Mouse (Mus musculus) neural tube, embryonic 15.5 days (tissue): ENCODE measurements around the gene Anpep. TPM values are rescaled to one million over a fixed set of nuclear protein-coding genes. Genes with fewer than 3 reads are reported as not detected.
A peak's percentile ranks its signal among the peaks of the same experiment; 100 is the strongest.

ENCODE experiments used
- ATAC-seq: fragments of 200-750 bp; cut with Nextera tagmentation; 2 replicates; pipeline ENCODE4 v1.8.0; 2017; ENCODE audit warnings: mild to moderate bottlenecking, moderate TSS enrichment, moderate library complexity; ENCODE audit not compliant: low FRiP score
- H3K27ac ChIP-seq: fragments of 300-500 bp; sonication (generic); replicated peaks from 2 replicates; pipeline ENCODE4 v1.5.1; 2015; ENCODE audit warnings: mild to moderate bottlenecking, inconsistent platforms
- H3K27me3 ChIP-seq: fragments of 300-500 bp; sonication (generic); replicated peaks from 2 replicates; pipeline ENCODE4 v1.6.1; 2015; ENCODE audit warnings: inconsistent platforms
- H3K36me3 ChIP-seq: fragments of 300-500 bp; sonication (generic); 2 replicates; pipeline ENCODE4 v1.6.1; 2015; ENCODE audit warnings: inconsistent platforms
- H3K4me1 ChIP-seq: fragments of 300-500 bp; sonication (generic); 2 replicates; pipeline ENCODE4 v1.6.1; 2015; ENCODE audit warnings: inconsistent platforms
- H3K4me2 ChIP-seq: fragments of 300-500 bp; sonication (generic); 2 replicates; pipeline ENCODE4 v1.6.1; 2015; ENCODE audit warnings: inconsistent platforms, mild to moderate bottlenecking, moderate library complexity
- H3K4me3 ChIP-seq: fragments of 300-500 bp; sonication (generic); replicated peaks from 2 replicates; pipeline ENCODE4 v1.5.1; 2015; ENCODE audit warnings: mild to moderate bottlenecking, inconsistent platforms
- H3K9ac ChIP-seq: fragments of 300-500 bp; sonication (generic); replicated peaks from 2 replicates; pipeline ENCODE4 v1.6.1; 2015; ENCODE audit warnings: mild to moderate bottlenecking, inconsistent platforms
- H3K9me3 ChIP-seq: fragments of 300-500 bp; sonication (generic); replicated peaks from 2 replicates; pipeline ENCODE4 v1.6.1; 2016; ENCODE audit warnings: inconsistent platforms
- WGBS: fragments of 180-500 bp; shearing (Covaris S2); methylation state at CpG from one replicate; pipeline ENCODE4 v1.1.7; 2015; ENCODE audit warnings: mixed read lengths; 5-methylcytosine and 5-hydroxymethylcytosine counted together
- polyA plus RNA-seq: library from polyadenylated mRNA; unstranded; fragments of >200 nt; fragmentation: Nextera tagmentation; extraction: Ambion mirVana; gene quantifications from 2 replicates; pipeline ENCODE4 v1.2.1, GENCODE M21; 2015

Anpep gene
- polyA plus RNA-seq, 1 experiment from 2014 or later: 6.2 TPM

- no peak overlapping the region for H3K4me2 ChIP-seq
- H3K9me3 ChIP-seq: no peaks in the 10 kb centered on the region
- no peaks in the 10 kb centered on the region for H3K4me1 ChIP-seq
- no peak for ATAC-seq
- H3K27ac ChIP-seq: no peak overlapping the region
- WGBS: 89% methylated on average over 8 of the region's 8 CpGs
- H3K36me3 ChIP-seq: no peaks in the 10 kb centered on the region
- no peaks in the 10 kb centered on the region for H3K27me3 ChIP-seq
- H3K4me3 ChIP-seq: no peak overlapping the region
- no peak overlapping the region for H3K9ac ChIP-seq
Observed at GRCm38 (mm10) chr7:79861794-79862193, 935 bp upstream of the Anpep start.

GRCm38 (mm10) chr7:79858956-79859630 is 1.8 kb downstream of the Anpep start:
- no peaks in the 10 kb centered on the region for H3K4me1 ChIP-seq
- no peak for ATAC-seq
- no peaks in the 10 kb centered on the region for H3K27me3 ChIP-seq
- WGBS: 67% methylated on average over 9 of the region's 9 CpGs
- H3K36me3 ChIP-seq: no peaks in the 10 kb centered on the region
- H3K9me3 ChIP-seq: no peaks in the 10 kb centered on the region
- H3K9ac ChIP-seq: no peak overlapping the region
- no peak overlapping the region for H3K4me2 ChIP-seq
- no peak overlapping the region for H3K27ac ChIP-seq
- no peak overlapping the region for H3K4me3 ChIP-seq

DNA sequence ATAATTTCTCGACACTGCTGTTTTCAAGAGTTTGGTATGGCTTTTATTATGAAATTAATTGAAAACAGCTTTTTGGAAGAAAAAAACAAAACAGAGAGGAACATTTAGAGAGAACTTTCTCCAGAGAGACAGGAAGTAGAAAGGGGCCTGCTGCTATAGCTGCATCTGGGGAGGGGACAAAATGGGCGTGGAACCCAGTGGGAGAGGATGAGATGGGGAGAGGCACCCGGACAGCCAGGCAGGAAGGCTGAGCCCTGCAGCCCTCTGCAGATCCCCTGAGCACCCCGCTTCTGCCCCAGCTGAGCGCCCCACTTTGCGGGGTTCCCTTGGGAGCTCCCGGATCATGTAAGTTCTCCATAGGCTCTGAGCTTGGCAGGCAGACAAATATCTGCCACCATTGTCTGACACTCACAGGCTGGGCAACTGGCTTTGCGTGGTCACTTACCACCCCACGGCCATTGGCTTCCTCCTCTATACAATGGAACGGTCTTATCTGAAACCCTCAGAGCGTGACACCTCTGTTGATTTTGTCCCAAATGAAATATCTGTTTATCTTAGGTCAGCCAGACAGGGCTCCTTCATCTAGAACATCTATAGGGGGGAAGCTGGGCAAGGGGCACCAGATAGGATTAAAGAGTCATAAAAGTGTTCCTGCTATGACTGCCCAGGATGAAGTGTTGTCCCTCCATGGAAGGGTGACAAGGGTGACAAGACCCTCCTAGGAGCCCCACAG is 2.5 kb downstream of the Anpep start:
- ATAC-seq: no peak
- Histone ChIP-seq H3K9me3 (no peaks in the 10 kb centered on the region), H3K27ac (no peak overlapping the region), H3K4me3 (no peak overlapping the region), H3K36me3 (no peaks in the 10 kb centered on the region), H3K27me3 (no peaks in the 10 kb centered on the region), H3K4me2 (no peak overlapping the region), H3K9ac (no peak overlapping the region), H3K4me1 (no peaks in the 10 kb centered on the region)
- 76% methylated on average over 11 of the region's 11 CpGs for WGBS

DNA sequence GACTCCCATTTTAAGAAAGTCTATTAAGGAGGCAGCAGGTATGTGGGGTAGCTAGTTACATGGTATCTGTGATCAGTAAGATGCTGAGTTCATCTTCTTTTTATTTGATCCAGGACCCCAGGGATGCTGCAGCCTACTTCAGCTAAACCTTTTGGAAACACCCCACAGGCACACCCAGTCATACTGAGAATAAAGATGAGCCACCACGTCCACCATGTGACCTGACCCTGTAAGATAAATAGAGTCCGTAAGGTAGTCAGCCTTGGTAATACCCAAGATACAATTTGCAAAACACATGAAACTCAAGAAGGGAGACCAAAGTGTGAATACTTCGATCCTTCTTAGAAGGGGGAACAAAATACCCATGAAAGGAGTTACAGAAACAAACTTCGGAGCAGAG is 4.6 kb downstream of the Anpep start:
- no peak overlapping the region for H3K4me3 ChIP-seq
- H3K9me3 ChIP-seq: no peaks in the 10 kb centered on the region
- H3K27ac ChIP-seq: no peak overlapping the region
- no peak for ATAC-seq
- H3K27me3 ChIP-seq: no peaks in the 10 kb centered on the region
- H3K9ac ChIP-seq: no peak overlapping the region
- H3K36me3 ChIP-seq: no peaks in the 10 kb centered on the region
- H3K4me2 ChIP-seq: no peak overlapping the region
- no peaks in the 10 kb centered on the region for H3K4me1 ChIP-seq
- WGBS: 87% methylated on average over 4 of the region's 4 CpGs

- WGBS: 13% methylated on average over 53 of the region's 53 CpGs
- ATAC-seq: no peak
- no peak overlapping the region for H3K9ac ChIP-seq
Observed at GRCm38 (mm10) chr7:79847456-79848451, 13.1 kb downstream of the Anpep start.

DNA sequence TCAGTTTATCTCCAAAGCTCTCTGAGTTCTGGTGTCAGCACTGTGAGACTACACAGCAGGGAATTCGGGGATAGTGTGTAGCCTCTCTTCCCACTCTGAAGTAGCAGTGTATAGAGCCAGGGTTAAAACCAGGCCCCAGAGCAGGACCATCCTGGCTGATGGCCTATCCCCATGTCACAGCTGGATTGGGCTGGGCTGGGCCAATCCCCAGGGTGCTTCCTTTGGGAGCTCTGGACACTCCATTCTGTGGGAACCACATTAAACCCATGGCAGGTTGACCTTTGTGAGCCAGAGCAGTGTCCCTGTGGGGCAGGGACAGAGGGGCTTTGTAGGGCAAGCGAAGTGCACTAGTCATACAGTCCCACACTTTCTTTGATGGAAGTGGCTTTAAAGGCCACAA is 14.5 kb downstream of the Anpep start:
- H3K36me3 ChIP-seq: no peaks in the 10 kb centered on the region
- no peak overlapping the region for H3K4me3 ChIP-seq
- H3K4me1 ChIP-seq: peaks cover 9% of the 10 kb centered on the region; the same call in 1 of the 2 replicates
- H3K9me3 ChIP-seq: no peaks in the 10 kb centered on the region
- H3K4me2 ChIP-seq: no peak overlapping the region
- no peak for ATAC-seq
- H3K27me3 ChIP-seq: peaks cover 16% of the 10 kb centered on the region
- 67% methylated on average over 2 of the region's 2 CpGs for WGBS
- no peak overlapping the region for H3K27ac ChIP-seq
- no peak overlapping the region for H3K9ac ChIP-seq

More at GRCm38 (mm10) chr7:79847456-79848451, 13.1 kb downstream of the Anpep start:
- Histone ChIP-seq H3K27me3 (peaks cover 16% of the 10 kb centered on the region), H3K4me3 (peak overlapping the region; percentile 30), H3K27ac (no peak overlapping the region), H3K4me2 (peak overlapping the region; percentile 56), H3K9me3 (no peaks in the 10 kb centered on the region), H3K4me1 (peaks cover 9% of the 10 kb centered on the region; the same call in 1 of the 2 replicates), H3K36me3 (no peaks in the 10 kb centered on the region)

- Histone ChIP-seq H3K9me3 (no peaks in the 10 kb centered on the region), H3K27me3 (peaks cover 16% of the 10 kb centered on the region), H3K9ac (no peak overlapping the region), H3K4me3 (no peak overlapping the region), H3K27ac (no peak overlapping the region), H3K36me3 (no peaks in the 10 kb centered on the region), H3K4me1 (peaks cover 9% of the 10 kb centered on the region; the same call in 1 of the 2 replicates), H3K4me2 (no peak overlapping the region)
- ATAC-seq: no peak
- 85% methylated on average over 8 of the region's 8 CpGs for WGBS
Observed at GRCm38 (mm10) chr7:79844090-79844802, 16.6 kb downstream of the Anpep start.

- peaks cover 5% of the 10 kb centered on the region for H3K27me3 ChIP-seq
- H3K9ac ChIP-seq: no peak overlapping the region
- no peak overlapping the region for H3K27ac ChIP-seq
- H3K4me1 ChIP-seq: peaks cover 3% of the 10 kb centered on the region; the same call in 1 of the 2 replicates
- no peaks in the 10 kb centered on the region for H3K9me3 ChIP-seq
- H3K4me2 ChIP-seq: no peak overlapping the region
- no peak for ATAC-seq
- no peaks in the 10 kb centered on the region for H3K36me3 ChIP-seq
- H3K4me3 ChIP-seq: no peak overlapping the region
- WGBS: 64% methylated on average over 7 of the region's 7 CpGs
Observed at GRCm38 (mm10) chr7:79842163-79842562, 18.7 kb downstream of the Anpep start.

DNA sequence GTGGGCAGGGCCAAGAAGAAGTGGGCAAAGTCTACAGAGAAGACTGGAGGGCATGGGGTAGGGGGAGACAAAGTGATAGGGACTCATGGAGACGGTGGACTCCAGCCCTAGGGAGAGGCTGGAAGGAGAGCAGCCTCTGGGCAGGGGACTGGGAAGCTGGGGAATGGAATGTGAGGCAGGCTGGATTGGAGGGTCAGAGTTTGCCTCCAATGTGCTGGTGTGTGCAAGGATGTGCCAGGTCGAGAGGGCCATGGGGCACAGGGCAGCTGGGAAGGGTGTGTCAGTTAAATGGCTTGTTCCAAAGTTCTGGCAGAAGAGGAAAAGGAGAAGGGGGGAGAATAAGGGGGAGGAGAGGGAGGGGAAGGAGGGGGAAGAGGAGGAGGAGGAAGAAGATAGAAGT is 23.6 kb downstream of the Anpep start:
- Histone ChIP-seq H3K4me1 (no peaks in the 10 kb centered on the region), H3K4me2 (no peak overlapping the region), H3K4me3 (no peak overlapping the region), H3K27ac (no peak overlapping the region), H3K9ac (no peak overlapping the region), H3K27me3 (no peaks in the 10 kb centered on the region), H3K9me3 (no peaks in the 10 kb centered on the region), H3K36me3 (no peaks in the 10 kb centered on the region)
- no peak for ATAC-seq
- 77% methylated on average over 2 of the region's 2 CpGs for WGBS

- H3K4me1 ChIP-seq: no peaks in the 10 kb centered on the region
- no peak overlapping the region for H3K4me2 ChIP-seq
- WGBS: 92% methylated on average over 6 of the region's 6 CpGs
- ATAC-seq: no peak; the same call in 1 of the 2 replicates
- no peak overlapping the region for H3K9ac ChIP-seq
- H3K27ac ChIP-seq: no peak overlapping the region
- no peak overlapping the region for H3K4me3 ChIP-seq
- no peaks in the 10 kb centered on the region for H3K27me3 ChIP-seq
- no peaks in the 10 kb centered on the region for H3K36me3 ChIP-seq
- no peaks in the 10 kb centered on the region for H3K9me3 ChIP-seq
Observed at GRCm38 (mm10) chr7:79835196-79835595, 25.7 kb downstream of the Anpep start.

DNA sequence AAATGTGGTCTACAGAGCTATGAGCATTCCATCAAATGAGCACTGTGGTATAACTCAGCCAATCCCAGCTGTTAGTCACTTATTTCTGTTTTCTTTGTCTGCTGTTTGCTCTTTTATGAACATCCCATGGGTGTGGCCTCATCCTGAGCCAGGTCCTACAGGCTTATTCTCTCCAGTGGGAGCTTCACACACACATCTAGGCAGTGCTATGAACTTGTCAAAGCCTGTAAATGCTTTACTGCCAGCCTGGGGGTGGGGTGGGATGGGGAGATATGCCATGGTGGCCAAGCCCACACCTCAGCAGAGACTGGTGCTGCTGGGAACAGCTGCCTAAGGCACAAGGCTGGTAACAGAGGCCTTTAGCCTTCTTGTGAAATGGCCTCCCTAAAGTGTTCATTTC is 27.9 kb downstream of the Anpep start:
- no peak for ATAC-seq
- H3K36me3 ChIP-seq: no peaks in the 10 kb centered on the region
- no peak overlapping the region for H3K27ac ChIP-seq
- no peaks in the 10 kb centered on the region for H3K27me3 ChIP-seq
- H3K9me3 ChIP-seq: no peaks in the 10 kb centered on the region
- H3K4me3 ChIP-seq: no peak overlapping the region
- no peak overlapping the region for H3K4me2 ChIP-seq
- no peaks in the 10 kb centered on the region for H3K4me1 ChIP-seq
- no peak overlapping the region for H3K9ac ChIP-seq
